Mouse (Mus musculus) lung, embryonic 14.5 days (tissue): Measurements from ENCODE around the gene Tfap2a. TPM values are rescaled to one million over a fixed set of nuclear protein-coding genes. Genes with fewer than 3 reads are reported as not detected.

ENCODE experiments used
- ATAC-seq: fragments of 200-750 bp; cut with Nextera tagmentation; 2 replicates; pipeline ENCODE4 v1.8.0; 2017; ENCODE audit warnings: mild to moderate bottlenecking, moderate TSS enrichment, moderate library complexity; ENCODE audit not compliant: insufficient read depth
- DNase-seq: peaks from one replicate; pipeline ENCODE4 v3.0.0-alpha.2; 2015
- H3K27ac ChIP-seq: fragments of 300-500 bp; sonication (generic); 2 replicates; pipeline ENCODE4 v1.5.1; 2014; ENCODE audit warnings: low read depth, mild to moderate bottlenecking, moderate library complexity
- H3K27me3 ChIP-seq: fragments of 300-500 bp; sonication (generic); 2 replicates; pipeline ENCODE4 v1.6.1; 2014; ENCODE audit warnings: low read length, control low read depth; ENCODE audit not compliant: insufficient read depth
- H3K36me3 ChIP-seq: fragments of 300-500 bp; sonication (generic); 2 replicates; pipeline ENCODE4 v1.6.1; 2014; ENCODE audit warnings: control low read depth; ENCODE audit not compliant: insufficient read depth
- H3K4me1 ChIP-seq: fragments of 300-500 bp; sonication (generic); 2 replicates; pipeline ENCODE4 v1.6.1; 2014; ENCODE audit warnings: antibody characterized with exemption, control low read depth; ENCODE audit not compliant: insufficient read depth
- H3K4me2 ChIP-seq: fragments of 300-500 bp; sonication (generic); 2 replicates; pipeline ENCODE4 v1.6.1; 2014; ENCODE audit warnings: mild to moderate bottlenecking
- H3K4me3 ChIP-seq: fragments of 300-500 bp; sonication (generic); 2 replicates; pipeline ENCODE4 v1.5.1; 2014; ENCODE audit warnings: low read depth, low read length
- H3K9ac ChIP-seq: fragments of 300-500 bp; sonication (generic); 2 replicates; pipeline ENCODE4 v1.6.1; 2014
- H3K9me3 ChIP-seq: fragments of 300-500 bp; sonication (generic); 2 replicates; pipeline ENCODE4 v1.6.1; 2016; ENCODE audit warnings: low read depth, low read length, control low read depth
- CTCF ChIP-seq: IDR thresholded peaks from 2 replicates; pipeline ENCODE4 v1.5.1; 2016; ENCODE audit warnings: antibody characterized with exemption, low read depth
- WGBS: fragments of 180-500 bp; shearing (Covaris S2); extraction: QIAGEN DNeasy Blood & Tissue Kit; methylation state at CpG from one replicate; pipeline ENCODE4 v1.1.7; 2014; 5-methylcytosine and 5-hydroxymethylcytosine counted together
- polyA plus RNA-seq: library from polyadenylated mRNA; unstranded; fragments of >200 nt; fragmentation: Nextera tagmentation; extraction: Ambion mirVana; gene quantifications from 2 replicates; pipeline ENCODE4 v1.2.1, GENCODE M21; 2014

Gene Tfap2a
- polyA plus RNA-seq, 1 experiment from 2014 or later, result 0.11 TPM

- H3K9ac ChIP-seq, result no peak overlapping the region
- H3K27me3 ChIP-seq, result no peaks in the 10 kb centered on the region
- ATAC-seq, result no peak
- no peaks in the 10 kb centered on the region for H3K4me1 ChIP-seq
- H3K4me2 ChIP-seq, result no peak overlapping the region
- no peaks in the 10 kb centered on the region for H3K9me3 ChIP-seq
- no peak for DNase-seq
- WGBS, result 94% methylated on average over 3 of the region's 3 CpGs
- TF ChIP-seq CTCF, result no peak
- no peaks in the 10 kb centered on the region for H3K36me3 ChIP-seq
- H3K4me3 ChIP-seq, result no peak overlapping the region
- no peak overlapping the region for H3K27ac ChIP-seq
These were observed 52.4 kb downstream of the Tfap2a start for GRCm38 (mm10) chr13:40685790-40686189.

GRCm38 (mm10) chr13:40676730-40677129 is 61.4 kb downstream of the Tfap2a start:
- no peak for TF ChIP-seq CTCF
- 44% methylated on average over 4 of the region's 4 CpGs for WGBS
- ATAC-seq, result no peak

More at GRCm38 (mm10) chr13:40676730-40677129, 61.4 kb downstream of the Tfap2a start:
- Histone ChIP-seq H3K4me1 (no peaks in the 10 kb centered on the region), H3K4me3 (no peak overlapping the region), H3K9me3 (no peaks in the 10 kb centered on the region), H3K36me3 (no peaks in the 10 kb centered on the region), H3K27ac (no peak overlapping the region), H3K4me2 (no peak overlapping the region), H3K27me3 (no peaks in the 10 kb centered on the region), H3K9ac (no peak overlapping the region)
- DNase-seq, result no peak

Other genes with a start within 250 kb of the Tfap2a start
- gene Gcnt2, start 121.4 kb upstream of the Tfap2a start, polyA plus RNA-seq, result 2.5 and 3.2 TPM in 2 replicates